7 mouse cellular contexts compared by ENCODE assay signal in genomic region chr2:130295331-130296133, GRCm38 (mm10). TPM values are rescaled to one million over a fixed set of nuclear protein-coding genes. Genes with fewer than 3 reads are reported as not detected.
DNase-seq lines count a peak whose midpoint lies in the region; ATAC-seq and TF ChIP-seq lines count a peak whose summit lies in the region.

No protein-coding gene starts in this region.

- TF ChIP-seq EP300 in CH12.LX (IDR thresholded peaks at IDR 0.05; ENCODE audit: low read length): no peak

- peak overlapping the region; percentile 67 for H3K4me2 ChIP-seq in CH12.LX (ENCODE audit: insufficient read depth, low read depth, poor library complexity, severe bottlenecking)
- peak overlapping the region; percentile 83 for H3K4me2 ChIP-seq in heart, embryonic 15.5 days
- peak overlapping the region; percentile 56 for H3K4me2 ChIP-seq in midbrain, embryonic 11.5 days

- peaks cover 15 to 36% of the 10 kb centered on the region in 2 experiments for H3K4me1 ChIP-seq in CH12.LX (ENCODE audit: control insufficient read depth in 1 of 2, insufficient read depth in 2 of 2)
- peaks cover 17% of the 10 kb centered on the region for H3K4me1 ChIP-seq in heart, embryonic 15.5 days (replicated peaks)
- peaks cover 24% of the 10 kb centered on the region for H3K4me1 ChIP-seq in midbrain, embryonic 11.5 days (ENCODE audit: control insufficient read depth, insufficient read depth, low read length)

- peak; percentile 46 to 47 for DNase-seq in B cell, adult 2 months
- DNase-seq in CH12.LX (ENCODE audit: extremely low read depth): peak; percentile 17
- peak; percentile 66 for DNase-seq in embryo, embryonic 10.5 days (ENCODE audit: low spot score)
- DNase-seq in layer of hippocampus, postnatal 14 days (ENCODE audit: low spot score in 2 of 2): peak; percentile 63 to 66
- DNase-seq in midbrain, embryonic 11.5 days (ENCODE audit: low spot score, missing footprints): peak; percentile 95
- DNase-seq in splenic B cell, adult 2 months (ENCODE audit: low read depth, low spot score): peak; percentile 54

- peak; percentile 43 for ATAC-seq in heart, embryonic 15.5 days (replicated peaks; ENCODE audit: insufficient number of reproducible peaks, insufficient read depth, low FRiP score, low read depth)
- peak; percentile 66 for ATAC-seq in midbrain, embryonic 11.5 days (ENCODE audit: low FRiP score)

- no peak for TF ChIP-seq POLR2A in CH12.LX (IDR thresholded peaks at IDR 0.05; ENCODE audit: low read depth, low read length)

- TF ChIP-seq RAD21 in CH12.LX (IDR thresholded peaks at IDR 0.05; ENCODE audit: low read depth, low read length): no peak

- in situ Hi-C loops in CH12.LX (cut with MboI; ENCODE audit: low pct_ligation_motif_present, low pct_unique_long_range_greater_than_20kb, low sequenced_read_pairs): loop anchor here (10.0 to 25.0 kb wide), 2 partner anchors 69 to 267 kb away; partner anchors contain the start of gene Mrps26

- no peak overlapping the region for H3K27ac ChIP-seq in CH12.LX (ENCODE audit: insufficient read depth, low read depth)
- peak overlapping the region; percentile 35; the same call in 1 of the 2 replicates for H3K27ac ChIP-seq in heart, embryonic 15.5 days
- peak overlapping the region; percentile 56 for H3K27ac ChIP-seq in midbrain, embryonic 11.5 days (ENCODE audit: low read depth, low read length)

- peaks cover 37% of the 10 kb centered on the region for H3K27me3 ChIP-seq in CH12.LX (replicated peaks)
- H3K27me3 ChIP-seq in heart, embryonic 15.5 days: peaks cover 54% of the 10 kb centered on the region
- H3K27me3 ChIP-seq in midbrain, embryonic 11.5 days (ENCODE audit: control insufficient read depth, insufficient read depth, low read length): peaks cover 5% of the 10 kb centered on the region
- 0 out of 2 replicates have a peak, but pooled peaks cover 2% of the 10 kb centered on the region for H3K27me3 ChIP-seq in splenic B cell, adult 2 months (ENCODE audit: control insufficient read depth, insufficient read depth, low read length, poor library complexity, severe bottlenecking)

- dilution Hi-C loops in CH12.LX (cut with MboI; ENCODE audit: extremely low pct_ligation_motif_present, extremely low pct_unique_long_range_greater_than_20kb, low sequenced_read_pairs): no loop called here

- TF ChIP-seq CTCF in CH12.LX (conservative IDR thresholded peaks at IDR 0.05 in 1 of 2, IDR thresholded peaks at IDR 0.05 in 1 of 2; ENCODE audit: low read depth in 2 of 2, low read length in 2 of 2): no peak; a peak in 2 of 4 replicates

- no peaks in the 10 kb centered on the region for H3K9me3 ChIP-seq in CH12.LX (replicated peaks; ENCODE audit: low read length)
- H3K9me3 ChIP-seq in heart, embryonic 15.5 days (replicated peaks): no peaks in the 10 kb centered on the region
- H3K9me3 ChIP-seq in midbrain, embryonic 11.5 days (ENCODE audit: control insufficient read depth, low read length): no peaks in the 10 kb centered on the region

- under 1% methylated on average over 64 of the region's 99 CpGs for WGBS in heart, embryonic 15.5 days
- WGBS in midbrain, embryonic 11.5 days: under 1% methylated on average over 57 of the region's 99 CpGs

- peaks cover 2 to 8% of the 10 kb centered on the region in 2 experiments for H3K36me3 ChIP-seq in CH12.LX (replicated peaks in 1 of 2; ENCODE audit: control insufficient read depth in 1 of 2, insufficient read depth in 1 of 2, low read length in 1 of 2)
- H3K36me3 ChIP-seq in heart, embryonic 15.5 days: no peaks in the 10 kb centered on the region
- no peaks in the 10 kb centered on the region; the same call in 1 of the 2 replicates for H3K36me3 ChIP-seq in midbrain, embryonic 11.5 days (ENCODE audit: control insufficient read depth, insufficient read depth, low read length)
- no peaks in the 10 kb centered on the region for H3K36me3 ChIP-seq in splenic B cell, adult 2 months (ENCODE audit: control insufficient read depth, insufficient read depth, low read length, poor library complexity, severe bottlenecking)

- peak overlapping the region; percentile 62 for H3K9ac ChIP-seq in CH12.LX (ENCODE audit: insufficient read depth, low read depth)
- H3K9ac ChIP-seq in heart, embryonic 15.5 days: peak overlapping the region; percentile 68
- H3K9ac ChIP-seq in midbrain, embryonic 11.5 days (ENCODE audit: low read length): peak overlapping the region; percentile 84

- H3K4me3 ChIP-seq in CH12.LX (replicated peaks in 1 of 3; ENCODE audit: low read depth in 2 of 3, low read length in 2 of 3, poor library complexity in 1 of 3): peak overlapping the region in 2 of 3 experiments; percentile 35 to 64
- H3K4me3 ChIP-seq in heart, embryonic 15.5 days: peak overlapping the region; percentile 76
- peak overlapping the region; percentile 83 for H3K4me3 ChIP-seq in midbrain, embryonic 11.5 days (ENCODE audit: low read depth, low read length)

- no peaks in the 10 kb centered on the region for H3K79me2 ChIP-seq in CH12.LX (replicated peaks; ENCODE audit: control insufficient read depth, extremely low read depth, insufficient read depth, poor library complexity, severe bottlenecking)

TF ChIP-seq in CH12.LX, 34 proteins besides CTCF, POLR2A, EP300 and RAD21:
- peak; percentile 34; the same call in 1 of the 2 replicates for TF ChIP-seq NRF1 (IDR thresholded peaks at IDR 0.05; ENCODE audit: low read depth, low read length)
- no peak for TF ChIP-seq MAX (IDR thresholded peaks at IDR 0.05; ENCODE audit: low read length)
- TF ChIP-seq IRF4 (IDR thresholded peaks at IDR 0.05; ENCODE audit: low read depth, low read length): peak; percentile 28; the same call in 1 of the 2 replicates
- peak; percentile 67; the same call in 1 of the 2 replicates for TF ChIP-seq UBTF (IDR thresholded peaks at IDR 0.05; ENCODE audit: low read depth, low read length)
- TF ChIP-seq NELFE (IDR thresholded peaks at IDR 0.05; ENCODE audit: low read depth, low read length): no peak

RNA-seq across cellular contexts. Expression of gene Ebf4, which starts 0.6 kb away (rescaled TPM):
- total RNA-seq in CH12.LX (2012; rRNA removed) (0.13 TPM in 1 of 2 replicates, not detected in the other), CH12.LX (2014; rRNA removed) (not detected in 2 replicates)
- polyA plus RNA-seq in CH12.LX (2012; ENCODE audit: insufficient read length, low read depth): 0.10 TPM in 1 of 2 replicates, not detected in the other
- 0.58 and 1.2 TPM in 2 replicates for polyA plus RNA-seq in heart, embryonic 15.5 days (2015; fragmentation: Nextera tagmentation; extraction: Ambion mirVana)
- 10 to 100 TPM; 12.5 to 13.1 TPM for total RNA-seq in layer of hippocampus, postnatal 14 days (2021)
- polyA plus RNA-seq in midbrain, embryonic 11.5 days (2014; fragmentation: Nextera tagmentation; extraction: Ambion mirVana): 1.3 and 1.8 TPM in 2 replicates

RNA-seq across cellular contexts. Expression of gene Idh3b, which starts 11.2 kb away (rescaled TPM):
- 134 TPM in 2 replicates for total RNA-seq in CH12.LX (2012; rRNA removed)
- total RNA-seq in CH12.LX (2014; rRNA removed): 160 and 179 TPM in 2 replicates
- 220 and 315 TPM in 2 replicates for polyA plus RNA-seq in CH12.LX (2012; ENCODE audit: insufficient read length, low read depth)
- 288 and 290 TPM in 2 replicates for polyA plus RNA-seq in heart, embryonic 15.5 days (2015; fragmentation: Nextera tagmentation; extraction: Ambion mirVana)
- total RNA-seq in layer of hippocampus, postnatal 14 days (2021): 100 to 1,000 TPM; 297 to 301 TPM
- polyA plus RNA-seq in midbrain, embryonic 11.5 days (2014; fragmentation: Nextera tagmentation; extraction: Ambion mirVana): 145 and 150 TPM in 2 replicates

RNA-seq across cellular contexts. Expression of gene Nop56, which starts 21.3 kb away (rescaled TPM):
- total RNA-seq in CH12.LX (2012; rRNA removed) (523 and 663 TPM in 2 replicates), CH12.LX (2014; rRNA removed) (725 and 772 TPM in 2 replicates)
- polyA plus RNA-seq in CH12.LX (2012; ENCODE audit: insufficient read length, low read depth): 1,109 and 1,141 TPM in 2 replicates
- polyA plus RNA-seq in heart, embryonic 15.5 days (2015; fragmentation: Nextera tagmentation; extraction: Ambion mirVana): 103 and 150 TPM in 2 replicates
- total RNA-seq in layer of hippocampus, postnatal 14 days (2021): 100 to 1,000 TPM; 131 to 173 TPM
- polyA plus RNA-seq in midbrain, embryonic 11.5 days (2014; fragmentation: Nextera tagmentation; extraction: Ambion mirVana): 335 and 341 TPM in 2 replicates

Comparison
In these comparisons a context has a peak if more than half of its experiments do, and no peak if none do; other contexts are left out.
1. DNase-seq: peak in every context shown above with its lines; median percentile 95 in midbrain, embryonic 11.5 days; 66 in embryo, embryonic 10.5 days; 64 in layer of hippocampus, postnatal 14 days; 54 in splenic B cell, adult 2 months; 46 in B cell, adult 2 months; 17 in CH12.LX.